In the genomic region with DNA sequence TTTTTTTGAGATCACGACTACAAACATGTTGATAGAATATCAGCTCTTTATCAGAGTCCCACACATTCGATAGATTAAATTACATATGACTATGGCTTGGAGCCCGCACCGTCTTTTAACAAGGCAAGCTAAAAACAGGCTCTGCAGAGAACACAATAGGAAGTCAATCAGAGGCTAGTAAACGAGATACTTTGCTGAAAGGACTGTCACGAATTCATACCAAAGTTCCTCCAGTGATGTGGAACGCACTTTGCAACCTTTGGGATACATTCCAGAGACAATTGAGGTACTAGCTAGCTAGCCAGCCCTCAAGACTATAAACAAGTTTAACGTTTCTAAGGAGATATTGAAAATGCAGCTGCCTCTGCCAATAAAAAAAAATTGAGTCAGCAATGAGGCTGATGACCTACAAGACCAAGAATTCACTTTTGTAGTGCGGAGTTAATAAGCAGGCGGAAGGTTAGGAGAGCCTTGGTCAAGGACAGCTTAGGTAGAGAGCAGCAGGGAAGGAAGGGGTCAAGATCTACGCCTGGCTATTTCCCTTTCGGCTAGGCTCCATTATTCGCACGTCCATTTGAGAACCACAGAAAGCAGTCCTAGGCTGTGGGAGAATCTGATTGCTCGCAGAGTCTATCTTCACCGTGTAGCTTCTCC, we compare ENCODE assay signal across 8 mouse cellular contexts. TPM values are rescaled to one million over a fixed set of nuclear protein-coding genes. Genes with fewer than 3 reads are reported as not detected.
A peak's percentile ranks its signal among the peaks of the same experiment; 100 is the strongest.
DNase-seq lines count a peak whose midpoint lies in the region; ATAC-seq and TF ChIP-seq lines count a peak whose summit lies in the region.

No protein-coding gene starts in this region.

- H3K27me3 ChIP-seq in thymus, adult 2 months (ENCODE audit: control insufficient read depth, insufficient read depth, low read length), result no peaks in the 10 kb centered on the region
- no peaks in the 10 kb centered on the region for H3K27me3 ChIP-seq in forebrain, embryonic 16.5 days (replicated peaks; ENCODE audit: control insufficient read depth, insufficient read depth, low read length)
- no peaks in the 10 kb centered on the region for H3K27me3 ChIP-seq in neural tube, embryonic 13.5 days

- no peak for TF ChIP-seq POLR2A in thymus, adult 2 months (IDR thresholded peaks at IDR 0.05; ENCODE audit: control insufficient read depth, extremely low read depth, insufficient read depth, low read length, poor library complexity)

- H3K9ac ChIP-seq in forebrain, embryonic 16.5 days (replicated peaks; ENCODE audit: low read depth, low read length), result peak overlapping the region; percentile 72
- H3K9ac ChIP-seq in neural tube, embryonic 13.5 days, result peak overlapping the region; percentile 79

- intact Hi-C loops in gastrocnemius, adult 2 months (cut with DNase I), result loop anchor here (1.0 to 10.0 kb wide), 5 partner anchors 96 to 430 kb away; a partner anchor contains a TSS
- intact Hi-C loops in gastrocnemius, postnatal 36 days (cut with DNase I), result loop anchor here (1.0 to 10.0 kb wide), 5 partner anchors 95 to 274 kb away; a partner anchor contains a TSS

- TF ChIP-seq CTCF in gastrocnemius, adult 2 months (IDR thresholded peaks at IDR 0.05), result no peak
- no peak for TF ChIP-seq CTCF in thymus, adult 2 months (IDR thresholded peaks at IDR 0.05; ENCODE audit: borderline replicate concordance, control insufficient read depth, extremely low read depth, insufficient read depth, low read length, poor library complexity)

- DNase-seq in gastrocnemius, adult 2 months, result no peak
- no peak for DNase-seq in gastrocnemius, postnatal 36 days
- DNase-seq in thymus, adult 2 months, result peak; percentile 11
- DNase-seq in thymus, postnatal 36 days, result no peak
- peak; percentile 48 to 75 for DNase-seq in kidney, postnatal 36 days
- DNase-seq in adrenal gland, adult 8-10 months, result no peak

- peak overlapping the region; percentile 75 for H3K4me3 ChIP-seq in gastrocnemius, adult 2 months
- peak overlapping the region; percentile 72 for H3K4me3 ChIP-seq in thymus, adult 2 months (ENCODE audit: control insufficient read depth, insufficient read depth, low read length)
- peak overlapping the region; percentile 90 for H3K4me3 ChIP-seq in forebrain, embryonic 16.5 days (replicated peaks; ENCODE audit: low read length)
- peak overlapping the region; percentile 82 for H3K4me3 ChIP-seq in neural tube, embryonic 13.5 days

- peaks cover 2% of the 10 kb centered on the region; the same call in 1 of the 2 replicates for H3K4me1 ChIP-seq in thymus, adult 2 months (replicated peaks; ENCODE audit: control insufficient read depth, insufficient read depth, low read length)
- H3K4me1 ChIP-seq in forebrain, embryonic 16.5 days (replicated peaks; ENCODE audit: control insufficient read depth, insufficient read depth, low read length), result peaks cover 18% of the 10 kb centered on the region
- peaks cover 28% of the 10 kb centered on the region for H3K4me1 ChIP-seq in neural tube, embryonic 13.5 days (replicated peaks)

- H3K36me3 ChIP-seq in thymus, adult 2 months (ENCODE audit: control insufficient read depth, insufficient read depth, low read length), result no peaks in the 10 kb centered on the region
- H3K36me3 ChIP-seq in forebrain, embryonic 16.5 days (ENCODE audit: control insufficient read depth, insufficient read depth), result no peaks in the 10 kb centered on the region
- no peaks in the 10 kb centered on the region for H3K36me3 ChIP-seq in neural tube, embryonic 13.5 days

- H3K27ac ChIP-seq in gastrocnemius, adult 2 months, result peak overlapping the region; percentile 97
- peak overlapping the region; percentile 82 for H3K27ac ChIP-seq in thymus, adult 2 months (ENCODE audit: control insufficient read depth, insufficient read depth, low read length)
- peak overlapping the region; percentile 97 for H3K27ac ChIP-seq in forebrain, embryonic 16.5 days (ENCODE audit: low read length)
- peak overlapping the region; percentile 100 for H3K27ac ChIP-seq in neural tube, embryonic 13.5 days (replicated peaks)

- no peak for ATAC-seq in forebrain, embryonic 16.5 days
- ATAC-seq in neural tube, embryonic 13.5 days (ENCODE audit: low read depth), result no peak

- H3K9me3 ChIP-seq in forebrain, embryonic 16.5 days (ENCODE audit: control insufficient read depth, low read length), result no peaks in the 10 kb centered on the region
- H3K9me3 ChIP-seq in neural tube, embryonic 13.5 days, result no peaks in the 10 kb centered on the region

- WGBS in thymus, adult 2 months, result 2% methylated on average over 16 of the region's 16 CpGs
- under 1% methylated on average over 16 of the region's 16 CpGs for WGBS in forebrain, embryonic 16.5 days
- 2% methylated on average over 16 of the region's 16 CpGs for WGBS in neural tube, embryonic 13.5 days

- H3K4me2 ChIP-seq in forebrain, embryonic 16.5 days (ENCODE audit: low read length), result peak overlapping the region; percentile 75
- H3K4me2 ChIP-seq in neural tube, embryonic 13.5 days, result peak overlapping the region; percentile 65

RNA-seq across cellular contexts. Expression of a gene that starts 44.7 kb away (rescaled TPM):
- 10 to 100 TPM; 26.1 to 28.4 TPM for total RNA-seq in gastrocnemius, adult 2 months (2021)
- total RNA-seq in gastrocnemius, postnatal 36 days (2021), result 10 to 100 TPM; 17.8 to 24.4 TPM
- 7.9 and 10.2 TPM in 2 replicates for polyA plus RNA-seq in thymus, adult 2 months (2012; rRNA removed)
- 36.0 and 38.6 TPM in 2 replicates for polyA plus RNA-seq in forebrain, embryonic 16.5 days (2015; fragmentation: Nextera tagmentation; extraction: Ambion mirVana)
- 36.3 and 38.1 TPM in 2 replicates for polyA plus RNA-seq in neural tube, embryonic 13.5 days (2015; fragmentation: Nextera tagmentation; extraction: Ambion mirVana)
- total RNA-seq in adrenal gland, adult 8-10 months (2022), result 10 to 100 TPM; 34.0 to 46.9 (median 36.2) TPM

Comparison
In these comparisons a context has a peak if more than half of its experiments do, and no peak if none do; other contexts are left out.
1. DNase-seq: peak in thymus, adult 2 months (single experiment) and kidney, postnatal 36 days (2 of 2); none in gastrocnemius, adult 2 months (single experiment), gastrocnemius, postnatal 36 days (0 of 2), thymus, postnatal 36 days (0 of 2) and adrenal gland, adult 8-10 months (single experiment).
2. Peak in every context shown above with its lines, with median percentiles within 50 percentile points of each other: H3K27ac ChIP-seq and H3K4me3 ChIP-seq.